Mouse (Mus musculus): ENCODE results near the gene Sema6b.

Gene Sema6b

GRCm38 (mm10) chr17:56139858-56140595 is at the start of gene Sema6b:
Gene Sema6b, minus strand, starts transcription at chr17:56140343.
- DNase-seq: peak; percentile 66

- peak; percentile 84 for DNase-seq
Observed at GRCm38 (mm10) chr17:56185281-56186141, 45.4 kb upstream of the Sema6b start.

DNA sequence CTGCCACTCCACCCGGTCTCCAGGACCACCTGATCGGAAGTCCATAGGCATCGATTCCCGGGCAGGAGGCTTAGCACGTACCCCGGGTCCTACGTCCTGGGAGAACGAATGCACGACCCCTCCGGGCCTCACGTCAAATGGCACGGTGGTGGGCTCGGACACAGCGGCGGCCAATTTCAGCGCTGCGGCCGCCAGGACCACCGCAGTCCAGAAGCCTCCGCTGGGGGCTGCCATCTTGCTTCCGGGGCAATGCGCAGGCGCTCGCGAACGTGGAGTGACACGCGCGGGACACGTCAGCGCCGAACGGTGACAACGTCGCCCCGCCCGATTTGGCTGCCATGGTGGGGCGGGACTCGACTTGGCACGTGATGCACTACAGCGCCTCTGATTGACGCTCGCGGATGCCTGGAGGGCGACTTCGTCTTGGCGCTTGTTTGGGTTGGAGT is 43.5 kb upstream of the Sema6b start, which contains the start of gene Mydgf:
Gene Mydgf (minus strand): TSS at position 263 of the 446 bp plus-strand sequence.
- peak; percentile 97 for DNase-seq

GRCm38 (mm10) chr17:56182975-56183657 is 43.0 kb upstream of the Sema6b start:
- no peak for DNase-seq

DNA sequence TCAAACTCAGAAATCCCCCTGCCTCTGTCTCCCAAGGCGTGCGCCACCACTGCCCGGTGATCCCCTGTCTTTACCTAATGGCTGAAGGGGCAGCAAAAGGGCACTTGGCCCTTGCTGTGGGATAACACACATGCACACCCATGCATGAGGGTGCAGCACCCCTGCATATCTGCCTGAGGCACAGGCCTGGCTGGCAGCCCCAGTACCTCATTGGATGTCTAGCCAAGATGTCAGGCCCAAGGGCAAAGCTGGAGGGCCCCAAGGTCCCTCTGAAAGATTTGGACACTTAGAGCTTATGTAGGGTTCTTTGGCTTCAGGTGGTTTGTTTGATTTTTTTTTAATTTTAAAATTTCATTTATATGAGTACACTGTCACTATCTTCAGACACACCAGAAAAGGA is 35.3 kb upstream of the Sema6b start:
- DNase-seq: no peak

GRCm38 (mm10) chr17:56173401-56174046 is 33.4 kb upstream of the Sema6b start:
- DNase-seq: no peak

GRCm38 (mm10) chr17:56171881-56172280 is 31.7 kb upstream of the Sema6b start:
- DNase-seq: no peak

DNA sequence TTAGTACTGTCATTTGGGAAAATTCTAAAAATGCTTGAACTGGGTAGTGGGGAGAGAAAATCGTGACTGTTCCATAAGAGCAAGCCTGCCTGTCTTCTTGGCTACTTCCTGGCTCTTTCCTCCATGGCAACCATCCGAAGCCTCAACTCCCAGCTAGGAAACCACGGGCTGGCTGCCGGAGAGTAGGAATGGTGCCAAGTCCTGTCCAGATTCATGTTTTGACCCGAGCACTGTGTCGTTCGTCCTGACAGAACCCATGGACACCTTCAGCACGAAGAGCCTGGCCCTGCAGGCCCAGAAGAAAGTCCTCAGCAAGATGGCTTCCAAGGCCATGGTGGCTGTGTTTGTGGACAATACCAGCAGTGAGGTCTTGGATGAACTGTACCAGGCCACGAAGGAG is 31.3 kb upstream of the Sema6b start:
- DNase-seq: no peak

- DNase-seq: no peak
Observed at GRCm38 (mm10) chr17:56170636-56171035, 30.5 kb upstream of the Sema6b start.

DNA sequence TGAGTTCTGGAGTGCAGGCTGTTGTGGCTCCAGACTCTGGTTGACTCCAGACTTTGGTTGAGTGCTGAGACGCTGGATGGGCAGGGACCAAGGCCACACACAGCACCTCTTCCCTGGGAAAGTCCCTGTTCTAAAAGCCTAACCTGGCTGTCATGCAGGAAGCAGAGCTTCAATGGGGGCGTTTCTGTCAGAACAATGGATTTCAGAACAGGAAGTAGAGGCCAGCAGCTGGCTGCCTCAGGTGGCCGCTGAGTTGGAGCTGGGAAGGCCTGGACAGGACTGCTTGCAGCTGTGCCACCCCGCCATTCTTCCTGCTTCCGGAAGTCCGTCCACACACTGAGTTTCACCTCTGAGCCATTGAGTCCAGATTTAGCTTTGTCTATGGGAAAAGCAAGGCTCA is 29.7 kb upstream of the Sema6b start:
- DNase-seq: peak; percentile 64

- no peak for DNase-seq
Observed at GRCm38 (mm10) chr17:56165671-56166070, 25.5 kb upstream of the Sema6b start.

GRCm38 (mm10) chr17:56164510-56164909 is 24.4 kb upstream of the Sema6b start:
- no peak for DNase-seq

DNA sequence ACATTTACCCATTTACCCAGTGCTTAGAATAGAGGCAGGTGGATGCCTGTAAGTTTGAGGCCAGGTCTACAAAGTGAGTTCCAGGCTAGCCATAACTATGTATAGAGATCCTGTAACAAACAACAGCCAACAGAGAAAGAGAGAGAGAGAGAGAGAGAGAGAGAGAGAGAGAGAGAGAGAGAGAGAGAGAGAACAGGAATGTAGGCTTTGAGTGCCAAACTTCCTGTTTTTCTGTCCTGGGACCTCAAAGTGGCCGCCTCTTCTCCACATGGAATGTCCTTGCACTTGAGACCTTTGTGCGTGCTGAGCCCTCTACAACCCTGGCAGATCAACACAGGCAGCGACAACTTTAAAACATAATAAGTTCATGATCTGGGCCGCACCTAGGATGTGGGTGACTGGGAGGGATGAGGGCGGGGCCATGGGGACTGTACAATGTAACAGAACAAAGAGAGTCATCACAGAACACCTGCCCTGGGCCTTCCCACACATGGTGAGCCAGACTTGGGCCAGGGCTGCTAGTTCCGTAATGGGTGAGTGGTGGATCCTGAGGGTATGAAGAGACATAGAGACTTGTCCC is 23.5 kb upstream of the Sema6b start:
- DNase-seq: no peak

DNA sequence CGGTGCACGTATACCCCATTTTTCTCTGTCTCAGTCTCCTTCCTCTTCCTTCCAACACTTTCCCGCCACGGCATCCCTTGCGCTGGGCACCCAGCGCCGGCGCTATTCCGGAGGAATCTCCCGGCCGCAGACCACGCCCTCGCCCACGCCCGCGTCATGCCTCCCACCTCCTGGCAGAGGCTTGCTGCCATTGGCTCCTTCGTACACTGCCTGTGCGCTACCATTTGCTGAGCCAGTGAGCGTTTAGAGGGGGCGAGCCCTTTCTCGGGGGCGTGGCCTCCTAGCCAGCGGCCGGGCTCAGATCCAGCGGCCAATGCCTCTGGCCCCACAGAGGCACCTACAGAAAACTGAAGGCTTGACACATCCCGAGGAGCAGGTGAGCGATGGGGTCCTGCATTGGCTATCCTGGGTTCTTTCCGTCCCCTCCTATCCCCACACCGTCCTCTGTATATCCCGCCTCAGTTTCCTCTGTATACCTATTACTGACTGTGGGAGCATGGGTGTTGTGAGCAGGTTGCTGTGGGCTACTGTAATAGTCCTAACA is 22.2 kb upstream of the Sema6b start, which contains the start of gene Tnfaip8l1:
Gene Tnfaip8l1 (plus strand): TSS at position 247 of the 544 bp plus-strand sequence.
- peak; percentile 97 for DNase-seq

GRCm38 (mm10) chr17:56159729-56160128 is 19.6 kb upstream of the Sema6b start:
- peak; percentile 79 for DNase-seq

DNA sequence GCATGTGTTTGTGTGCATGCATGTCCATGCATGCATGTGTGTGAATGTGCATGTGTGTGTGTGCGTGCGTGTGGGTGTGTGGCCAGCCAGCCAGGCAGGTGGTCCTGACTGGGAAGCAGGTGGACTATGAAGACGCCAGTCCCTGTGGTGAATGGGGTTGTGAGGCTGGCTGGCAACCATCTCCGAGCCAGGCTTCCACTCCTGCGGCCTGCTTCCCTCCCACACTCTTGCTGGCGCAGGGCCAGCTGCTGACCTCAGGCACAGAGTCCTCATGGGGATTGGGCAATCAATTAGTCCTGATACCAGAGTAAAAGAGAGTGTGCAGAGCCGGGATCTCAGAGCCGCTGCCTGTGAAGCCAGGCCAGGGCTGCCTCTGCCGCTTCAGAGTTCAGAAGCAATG is 13.5 kb upstream of the Sema6b start:
- DNase-seq: peak; percentile 57

DNA sequence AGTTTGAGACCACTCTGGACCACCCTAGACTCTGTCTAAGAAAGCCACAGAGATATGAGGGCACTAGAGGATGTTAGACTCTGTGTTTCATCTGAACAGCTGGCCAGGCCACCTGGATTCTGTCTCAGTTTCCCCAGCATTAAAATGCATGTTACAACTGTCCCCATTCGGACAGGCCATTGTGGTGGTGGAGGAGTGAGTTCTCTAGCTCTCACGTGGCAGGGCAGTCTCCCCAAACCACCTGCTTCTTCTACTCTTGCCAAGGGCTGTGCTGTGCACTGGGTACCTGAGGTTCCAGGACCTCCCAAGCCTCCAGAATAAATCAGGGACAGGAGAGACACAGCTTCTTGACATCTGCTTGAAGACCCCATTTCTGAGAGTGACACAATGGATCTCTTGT is 9.8 kb upstream of the Sema6b start:
- no peak for DNase-seq

GRCm38 (mm10) chr17:56148790-56149618 is 8.9 kb upstream of the Sema6b start:
- no peak for DNase-seq

GRCm38 (mm10) chr17:56148280-56148679 is 8.1 kb upstream of the Sema6b start:
- no peak for DNase-seq

GRCm38 (mm10) chr17:56147420-56147819 is 7.3 kb upstream of the Sema6b start:
- no peak for DNase-seq

- DNase-seq: no peak
Observed at GRCm38 (mm10) chr17:56146131-56146530, 6.0 kb upstream of the Sema6b start.
